Mouse (Mus musculus) natural killer cell, adult 2 months (primary cell): ENCODE measurements around the gene Stum.
"Not testable (repeated sequence)": the region's sequence is repeated elsewhere in the genome, so short reads cannot be mapped to it uniquely, and the experiment has no call there.

ENCODE experiments used
- DNase-seq, 2 experiments: peaks; one replicate each; pipeline ENCODE4 v3.0.0; 2022; ENCODE audit warnings: low spot score in 2 of 2

Gene Stum

DNA sequence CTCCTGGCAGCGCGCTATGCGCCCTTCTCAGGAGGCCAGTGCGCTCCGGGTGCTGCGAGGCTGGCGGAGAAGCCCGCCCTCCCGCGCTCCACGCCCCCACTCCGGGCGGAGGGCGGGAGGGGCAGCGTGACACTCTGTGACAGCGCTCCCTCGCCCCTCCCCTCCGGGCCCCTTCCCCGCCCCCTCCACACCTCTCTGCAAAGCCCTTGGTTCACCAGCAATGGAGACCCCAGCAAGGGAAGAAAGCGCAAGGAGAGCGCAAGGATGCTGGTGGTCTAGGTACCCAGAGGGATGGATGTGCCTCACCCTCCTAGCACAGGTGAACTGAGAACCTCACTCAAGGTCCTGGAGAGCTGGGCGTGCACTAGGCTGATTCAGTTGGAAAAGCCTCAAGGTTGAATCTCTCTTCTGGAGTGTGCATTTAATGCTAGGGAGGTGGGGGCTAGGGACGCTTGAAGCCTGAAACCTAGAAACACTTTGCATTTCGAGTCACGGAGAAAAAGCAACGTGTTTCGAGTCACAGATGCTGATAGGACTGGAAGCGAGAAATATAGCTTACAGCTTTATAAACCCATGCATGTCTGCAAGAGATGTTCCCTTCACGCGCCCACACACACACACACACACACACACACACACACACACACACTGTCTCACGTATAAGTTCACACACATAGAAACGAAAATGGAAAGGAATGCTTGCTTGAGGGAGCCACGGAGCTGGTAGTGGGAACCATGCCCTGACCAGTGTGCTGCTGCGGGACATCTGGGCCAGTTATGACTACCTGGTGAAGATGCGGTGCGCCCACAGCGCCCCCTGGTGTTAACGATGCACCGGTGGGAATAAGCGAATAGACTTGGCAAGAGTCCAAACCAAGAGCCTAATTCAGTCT is at the start of gene Stum:
Gene Stum (minus strand): TSS at position 106 of the 893 bp plus-strand sequence.
- DNase-seq: peak; percentile 65 to 80

DNA sequence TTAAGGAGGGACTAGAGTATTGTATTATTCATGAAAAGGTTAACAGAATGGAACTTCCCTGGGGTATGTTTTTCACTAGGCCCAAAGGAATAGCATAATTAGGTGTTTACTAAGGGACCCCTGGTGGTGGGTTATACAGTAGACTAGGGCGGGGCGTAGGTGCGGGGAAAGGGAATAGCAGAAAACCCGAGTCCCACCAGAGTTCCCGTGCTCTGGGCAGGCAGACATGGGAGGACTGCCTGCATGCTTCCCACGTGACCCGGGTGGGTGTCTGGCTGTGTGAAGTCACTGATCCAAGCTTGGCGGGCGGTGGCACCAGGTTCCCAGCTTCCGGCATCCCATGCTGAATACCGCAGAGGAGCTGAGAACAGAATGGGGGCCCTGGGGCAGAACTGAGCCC is 49.4 kb upstream of the Stum start:
- no peak for DNase-seq

DNA sequence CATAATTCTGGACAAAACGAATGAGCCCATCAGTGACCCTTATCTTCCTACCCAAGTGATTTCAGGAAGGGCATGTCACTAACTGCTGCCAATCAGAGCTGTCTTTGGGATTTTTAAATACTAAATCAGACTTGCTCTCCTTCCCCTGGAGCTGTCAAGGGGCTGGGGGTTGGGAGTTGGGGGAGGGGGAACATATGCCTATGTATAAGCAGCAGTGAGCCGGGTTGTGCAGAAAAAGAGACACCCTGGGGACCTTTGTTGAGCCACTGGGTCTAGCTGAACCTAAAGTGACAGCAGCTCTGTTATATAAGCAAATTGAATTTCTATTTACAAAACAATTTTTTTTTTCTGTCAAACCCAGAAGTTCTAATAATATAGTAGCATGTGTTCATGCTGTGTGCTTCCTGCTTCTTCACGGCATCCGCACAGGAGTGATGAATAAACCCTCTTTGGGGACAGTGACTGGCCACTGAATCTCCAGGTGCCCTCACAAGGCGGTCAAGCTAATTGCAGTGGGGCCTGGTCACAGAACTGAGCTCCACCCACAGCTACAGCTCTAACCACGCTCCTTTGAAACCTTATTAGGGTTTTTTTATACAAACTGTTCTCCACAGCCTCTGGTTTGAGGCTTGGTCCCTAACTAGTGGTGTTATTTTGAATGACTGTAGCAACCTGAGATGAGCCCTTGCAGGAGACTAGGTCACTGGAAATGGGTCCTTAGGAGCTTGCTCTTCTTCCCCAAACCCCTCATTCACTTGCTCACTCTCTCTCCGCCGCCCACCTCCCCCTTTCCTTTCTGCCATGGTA is 47.4 kb upstream of the Stum start:
- DNase-seq: peak in 1 of 2 experiments; percentile 38

DNA sequence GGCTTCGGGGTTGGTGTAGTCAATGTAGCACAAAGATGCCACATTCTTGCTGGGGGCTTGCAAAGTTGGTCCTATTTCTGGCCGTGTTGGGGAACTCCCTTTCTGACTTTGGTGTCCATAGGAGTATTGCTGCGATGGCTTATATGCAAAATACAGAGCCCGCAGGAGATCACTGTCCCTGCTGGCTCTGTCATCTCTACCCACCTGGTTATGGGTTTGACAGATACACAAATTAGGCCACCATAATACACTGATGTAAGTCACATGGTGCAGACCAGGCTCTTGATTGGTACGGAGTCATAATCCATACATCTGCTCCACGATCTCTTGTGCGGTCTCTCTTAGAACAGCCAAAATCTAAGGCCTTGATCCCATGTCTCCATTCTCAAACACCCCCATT is 46.5 kb upstream of the Stum start:
- peak in 1 of 2 experiments; percentile 30 for DNase-seq

DNA sequence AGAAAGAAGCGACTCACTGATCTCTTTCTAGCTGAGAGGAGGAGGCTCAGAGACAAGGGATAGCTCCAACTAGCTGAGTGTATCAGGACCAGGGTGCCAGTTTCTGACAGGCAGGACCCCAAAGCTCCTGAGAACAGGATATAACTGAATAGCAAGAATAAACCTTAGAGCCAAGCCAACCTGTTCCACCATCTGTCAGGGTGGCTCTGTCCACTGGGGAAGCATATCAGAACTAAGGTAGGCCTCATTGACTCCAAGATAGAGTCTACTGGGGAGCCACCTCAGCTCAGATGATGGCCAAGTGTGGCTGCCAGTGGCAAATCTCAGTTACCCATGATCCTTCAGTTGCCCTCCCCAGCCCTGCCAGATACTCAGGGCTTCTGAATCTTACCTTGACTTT is 42.0 kb upstream of the Stum start:
- no peak for DNase-seq

DNA sequence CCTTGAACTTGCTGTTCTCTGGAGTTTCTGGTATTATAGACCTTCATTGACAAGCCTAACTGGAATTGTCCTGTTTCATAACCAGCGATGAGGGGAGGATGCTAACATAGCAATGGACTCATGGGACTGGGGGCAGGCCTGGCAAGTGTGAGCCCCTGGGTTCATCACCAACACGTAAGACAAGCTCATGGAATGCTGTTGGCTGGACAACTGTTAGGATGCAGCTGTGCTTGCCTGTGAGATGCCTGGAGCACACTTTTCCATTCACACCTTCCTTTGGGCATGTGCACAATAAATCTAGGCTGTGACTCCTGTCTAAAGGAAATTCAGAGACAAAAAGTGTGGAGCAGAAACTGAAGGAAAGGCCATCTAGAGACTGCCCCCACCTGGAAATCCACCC is 40.0 kb upstream of the Stum start:
- no peak for DNase-seq

DNA sequence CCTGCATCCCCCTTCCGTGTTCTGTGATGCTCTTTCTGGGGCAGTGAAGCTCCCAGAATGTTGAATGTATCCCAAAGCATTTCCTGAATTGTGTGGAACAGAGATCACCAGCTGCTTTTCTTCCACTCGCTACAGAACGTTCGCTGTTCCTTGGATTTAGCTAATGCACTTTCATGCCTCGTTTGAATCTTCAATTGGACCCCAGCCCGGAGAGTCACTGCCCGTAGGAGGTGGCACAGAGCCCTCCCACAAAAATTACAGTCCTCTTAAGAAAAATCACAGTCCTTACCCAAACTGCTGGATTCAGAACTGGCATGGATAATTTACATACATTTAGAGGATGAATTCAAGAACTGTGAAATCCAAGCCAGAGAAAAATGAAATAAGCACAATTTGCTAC is 36.9 kb upstream of the Stum start:
- no peak for DNase-seq

DNA sequence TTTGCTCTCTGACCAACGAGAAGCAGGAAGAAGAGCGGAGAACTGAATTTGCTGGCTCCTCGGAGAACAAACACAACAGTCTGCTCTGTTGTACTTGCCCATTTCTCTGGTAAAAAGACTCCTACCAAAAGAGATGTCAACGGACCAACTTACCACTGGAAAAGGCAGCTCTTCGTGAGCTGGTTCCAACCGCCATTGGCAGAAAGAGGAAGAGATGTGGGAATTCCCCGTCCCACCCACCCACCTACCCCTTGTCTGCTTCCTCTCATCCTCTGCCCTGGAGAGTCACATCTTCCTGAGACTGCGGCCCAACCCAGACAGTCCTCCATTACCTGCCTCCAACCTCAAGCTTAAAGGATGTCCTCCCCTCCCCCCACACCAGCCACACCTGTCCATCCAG is 36.2 kb upstream of the Stum start:
- DNase-seq: no peak

DNA sequence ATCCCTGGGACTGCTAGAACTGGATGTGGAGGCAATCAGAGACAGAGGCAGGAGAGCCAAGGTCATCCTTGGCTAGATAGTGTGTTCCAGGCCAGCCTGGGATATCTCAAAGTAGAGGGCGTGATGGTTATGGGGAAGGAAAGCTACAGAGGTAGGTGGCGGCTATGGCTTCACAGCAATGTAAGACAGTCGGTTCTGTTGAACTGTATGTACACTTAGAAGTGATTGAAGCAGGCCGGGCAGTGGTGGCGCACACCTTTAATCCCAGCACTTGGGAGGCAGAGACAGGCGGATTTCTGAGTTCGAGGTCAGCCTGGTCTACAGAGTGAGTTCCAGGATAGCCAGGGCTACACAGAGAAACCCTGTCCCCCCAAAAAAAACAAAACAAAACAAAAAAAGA is 35.6 kb upstream of the Stum start:
- not testable (repeated sequence) for DNase-seq

DNA sequence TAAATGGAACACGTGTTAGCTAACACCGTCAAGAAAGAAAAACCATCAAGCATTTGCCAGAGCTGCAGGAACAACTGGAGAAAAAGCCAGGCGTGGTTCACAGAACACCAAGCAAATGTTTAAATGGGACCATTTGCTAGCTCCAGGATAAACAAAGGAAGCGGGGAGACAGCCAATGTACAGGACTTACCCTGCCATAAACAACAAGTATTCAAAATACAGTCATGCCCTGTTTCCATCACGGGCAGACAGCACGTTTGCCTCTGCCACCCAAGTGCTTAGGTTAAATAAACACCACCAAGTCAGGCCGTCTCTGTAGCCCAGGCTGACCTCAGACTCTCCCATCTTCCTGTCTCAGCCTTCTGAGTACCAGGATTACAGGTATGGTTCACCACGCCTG is 35.1 kb upstream of the Stum start:
- no peak for DNase-seq

DNA sequence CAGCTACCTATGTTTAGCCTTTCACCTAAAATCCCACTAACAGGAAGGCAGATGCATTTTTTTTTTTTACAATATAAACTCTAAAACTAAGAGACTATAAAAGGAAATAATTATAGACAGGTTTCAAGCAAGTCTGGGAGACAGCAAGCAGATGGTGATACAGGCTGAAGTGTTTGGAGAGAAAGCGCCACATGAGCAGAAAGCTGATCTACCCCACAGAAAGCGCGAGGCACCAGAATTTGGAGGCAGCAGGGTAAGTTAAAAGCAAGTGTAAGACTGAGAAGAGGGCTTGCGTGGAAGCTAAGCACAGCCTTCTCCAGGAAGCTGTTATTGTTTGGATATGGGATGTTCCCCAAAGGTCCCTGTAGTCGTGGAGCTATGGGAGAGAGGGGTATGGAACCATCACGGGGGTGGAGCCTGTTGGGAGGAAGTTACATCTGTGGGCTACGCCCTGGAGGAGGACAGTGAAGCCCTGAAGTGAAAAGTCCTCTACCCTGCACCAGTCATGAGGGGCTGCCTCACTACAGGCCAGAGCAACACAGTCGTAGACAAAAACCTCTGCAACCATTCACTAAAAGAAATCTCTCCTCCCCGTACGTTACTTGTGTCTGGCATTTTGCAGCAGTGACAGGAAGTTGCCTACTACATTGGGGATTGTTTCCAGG is 34.2 kb upstream of the Stum start:
- no peak for DNase-seq

DNA sequence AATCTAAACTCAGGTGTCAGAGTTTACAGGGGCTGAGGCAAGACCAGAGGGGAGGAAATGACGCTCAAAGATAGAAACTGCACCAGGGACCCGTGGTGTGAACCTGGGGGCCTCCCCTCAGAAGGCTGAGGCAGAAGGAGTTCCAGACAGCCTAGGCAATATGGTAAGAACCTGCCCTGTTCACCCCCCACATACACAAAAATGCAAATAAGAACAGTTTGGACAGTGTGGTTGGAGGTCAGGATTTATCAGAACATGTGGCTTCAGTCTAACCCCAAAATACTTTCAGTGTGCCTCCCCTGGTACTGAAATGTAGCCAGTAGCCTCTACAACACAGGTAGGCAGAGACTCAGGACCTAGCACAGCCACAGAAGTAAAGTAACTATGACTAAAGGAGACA is 30.8 kb upstream of the Stum start:
- DNase-seq: no peak

DNA sequence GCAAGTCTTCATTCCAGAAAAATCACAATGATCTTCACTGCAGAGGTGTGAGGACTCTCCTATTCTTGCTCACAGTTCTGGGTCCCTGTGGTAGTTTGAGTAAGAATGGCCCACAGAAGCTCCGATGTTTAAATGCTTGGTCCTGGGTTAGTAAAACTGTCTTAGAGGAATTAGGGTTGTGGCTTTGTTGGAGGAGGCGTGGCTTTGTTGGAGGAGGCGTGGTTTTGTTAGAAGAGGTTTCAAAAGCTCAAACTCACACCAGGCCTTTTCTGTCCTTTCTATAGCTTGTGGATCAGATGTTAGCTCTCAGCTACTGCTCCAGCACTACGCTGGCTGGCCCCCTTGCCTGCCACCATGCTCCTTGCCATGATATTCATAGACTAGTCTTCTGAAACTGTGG is 27.6 kb upstream of the Stum start:
- DNase-seq: no peak

DNA sequence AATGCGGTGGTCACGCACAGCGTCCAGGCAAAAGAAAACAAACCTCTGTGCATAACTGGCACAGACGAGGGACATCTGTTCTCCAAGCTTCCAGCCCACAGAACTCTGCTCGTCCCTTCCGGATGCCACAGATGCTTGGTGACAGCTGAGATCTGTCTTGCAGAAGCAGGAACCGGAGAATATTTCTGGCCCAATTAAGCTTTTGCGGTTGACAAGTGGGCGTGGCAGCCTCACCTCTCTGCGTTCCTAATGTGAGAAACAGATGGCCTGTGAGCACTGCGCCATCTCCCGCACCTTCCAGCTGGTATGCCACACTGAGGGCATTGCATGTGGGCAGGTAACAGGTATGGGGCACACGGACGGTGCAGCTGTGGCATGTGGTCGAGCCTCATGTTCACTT is 27.1 kb upstream of the Stum start:
- peak in 1 of 2 experiments; percentile 27 for DNase-seq

DNA sequence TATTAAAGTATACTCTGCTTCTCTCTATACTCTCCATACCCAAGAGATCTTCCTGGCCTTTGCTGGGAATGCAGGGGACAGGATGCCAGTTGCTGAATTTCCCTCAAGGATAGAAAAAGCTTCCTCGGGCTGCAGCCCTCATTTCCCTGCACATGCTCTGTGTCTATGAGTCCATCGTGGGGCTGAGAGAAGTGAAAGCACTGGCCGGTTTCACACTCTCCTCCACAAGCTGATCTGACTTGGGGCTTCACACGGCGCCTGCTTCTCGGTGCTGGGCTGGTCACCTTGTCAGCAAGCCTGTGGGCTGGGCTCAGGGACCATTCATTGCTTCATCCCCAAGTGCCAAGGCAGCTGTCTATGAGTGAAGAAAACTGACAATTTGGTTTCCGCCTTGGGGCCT is 25.4 kb upstream of the Stum start:
- DNase-seq: no peak

DNA sequence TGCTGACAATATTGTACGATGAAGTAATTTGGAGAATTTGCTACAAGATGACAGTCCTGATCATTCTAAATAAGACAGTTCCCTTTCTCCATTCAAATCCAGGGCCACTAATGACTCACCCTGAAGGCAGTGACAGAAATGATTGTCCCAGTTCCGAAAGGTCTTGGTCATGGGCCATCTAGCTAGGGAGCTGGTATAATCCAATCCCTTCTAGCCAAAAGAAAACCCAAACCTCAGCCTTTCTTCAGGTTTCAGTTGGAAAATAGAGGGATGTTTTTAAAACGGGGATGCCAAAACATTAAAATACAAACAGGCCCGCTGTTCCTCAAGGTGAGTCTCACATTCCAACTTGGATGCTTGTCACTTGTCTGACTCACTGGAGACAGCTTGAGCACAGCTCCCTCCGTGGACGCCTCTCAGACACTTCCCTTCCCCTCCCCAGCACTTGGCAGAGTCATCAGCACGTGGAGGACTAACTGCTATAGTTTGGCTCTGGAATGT is 24.0 kb upstream of the Stum start:
- no peak for DNase-seq

DNA sequence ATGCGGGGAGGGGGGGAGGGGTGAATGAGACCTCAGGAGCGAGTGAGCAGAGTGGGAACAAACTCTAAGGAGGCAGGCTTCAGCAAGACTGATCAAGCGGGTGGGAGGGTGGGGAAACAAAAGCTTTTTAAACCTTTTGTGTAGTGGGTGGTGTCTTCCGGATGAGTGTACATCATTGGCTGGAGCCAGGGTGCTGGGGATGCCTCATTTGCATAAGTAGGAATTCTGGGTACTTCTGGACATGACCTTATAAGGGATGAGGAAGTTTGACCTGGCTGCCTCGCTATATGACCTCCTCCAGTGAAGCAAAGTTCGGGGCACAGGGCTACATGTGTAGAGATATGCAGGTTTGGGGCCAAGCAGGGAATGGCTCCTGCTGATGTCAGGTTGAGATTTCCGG is 23.0 kb upstream of the Stum start:
- DNase-seq: no peak

DNA sequence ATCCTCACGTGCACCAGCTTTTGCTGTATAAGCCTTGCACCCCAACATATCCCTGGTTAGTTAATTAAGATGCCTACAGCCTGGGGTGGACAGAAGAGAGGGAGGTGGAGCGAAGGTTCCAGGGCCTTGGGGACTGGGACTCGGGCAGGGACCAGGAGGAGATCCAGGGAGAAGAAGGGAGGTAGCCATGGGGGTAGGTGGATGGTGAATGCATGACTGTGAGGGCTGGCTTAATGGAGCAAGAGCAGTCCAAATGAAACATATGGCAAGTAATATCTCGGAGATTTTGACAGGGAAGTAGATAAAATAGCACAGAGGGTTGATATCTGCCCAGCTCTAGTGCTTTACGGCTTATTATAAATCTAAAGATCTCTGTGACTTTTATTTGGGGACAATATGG is 21.6 kb upstream of the Stum start:
- DNase-seq: no peak

DNA sequence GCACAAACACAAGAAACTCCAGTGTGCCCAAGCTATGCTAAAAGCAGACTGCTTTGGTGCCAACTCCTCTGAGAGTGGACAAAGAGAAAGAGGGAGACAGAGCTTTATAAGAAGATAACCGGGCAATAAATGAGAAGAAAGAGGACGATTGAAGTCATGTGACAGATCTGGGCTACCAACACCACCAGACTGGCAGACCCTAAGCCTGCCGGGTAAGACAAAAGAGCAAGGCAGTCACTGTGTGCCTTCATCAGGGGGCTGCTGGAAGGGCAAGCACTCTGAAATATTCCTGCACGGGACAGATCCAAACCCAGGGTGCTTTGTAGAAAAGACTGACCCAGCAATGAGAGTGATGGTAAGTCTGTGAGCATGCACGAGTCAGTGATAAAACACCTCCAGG is 20.2 kb upstream of the Stum start:
- DNase-seq: no peak

DNA sequence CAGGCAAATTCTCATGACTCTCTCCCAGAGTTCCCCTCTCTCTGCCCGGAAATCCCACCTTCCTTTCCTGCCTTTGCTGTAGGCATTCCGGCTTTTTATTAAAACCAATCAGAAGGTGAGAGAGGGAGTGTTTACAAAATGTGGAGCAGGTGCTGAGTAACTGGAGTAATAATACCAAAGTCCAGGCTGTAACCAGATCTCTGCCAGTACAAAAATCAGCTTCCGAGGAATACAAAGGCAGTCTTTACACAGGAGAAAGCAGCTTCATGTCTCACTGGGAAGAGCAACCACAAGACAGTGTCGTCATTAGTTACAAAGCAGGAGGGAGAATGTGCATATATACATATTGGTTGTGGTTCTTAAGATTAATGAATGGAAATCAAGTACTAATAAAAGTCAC is 19.3 kb upstream of the Stum start:
- no peak for DNase-seq

DNA sequence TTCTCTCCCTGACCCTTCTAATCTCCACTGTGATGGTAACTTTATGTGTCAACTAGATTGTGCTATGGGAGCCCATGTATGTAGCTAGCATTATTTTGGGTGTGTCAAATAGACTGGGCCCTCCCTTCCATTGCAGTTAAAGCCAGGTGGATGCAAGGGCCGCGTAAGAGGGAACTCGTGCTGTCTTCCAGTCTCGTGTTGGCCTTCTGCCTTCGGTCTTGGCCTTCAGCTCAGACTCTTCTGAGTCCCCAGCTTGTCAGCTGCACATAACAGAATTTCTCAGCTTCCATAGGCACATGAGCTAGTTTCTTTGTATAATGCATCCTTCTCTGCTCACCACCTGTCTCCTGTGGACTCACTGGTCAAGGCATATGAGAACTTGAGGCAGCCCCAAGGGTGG is 17.3 kb upstream of the Stum start:
- DNase-seq: no peak

DNA sequence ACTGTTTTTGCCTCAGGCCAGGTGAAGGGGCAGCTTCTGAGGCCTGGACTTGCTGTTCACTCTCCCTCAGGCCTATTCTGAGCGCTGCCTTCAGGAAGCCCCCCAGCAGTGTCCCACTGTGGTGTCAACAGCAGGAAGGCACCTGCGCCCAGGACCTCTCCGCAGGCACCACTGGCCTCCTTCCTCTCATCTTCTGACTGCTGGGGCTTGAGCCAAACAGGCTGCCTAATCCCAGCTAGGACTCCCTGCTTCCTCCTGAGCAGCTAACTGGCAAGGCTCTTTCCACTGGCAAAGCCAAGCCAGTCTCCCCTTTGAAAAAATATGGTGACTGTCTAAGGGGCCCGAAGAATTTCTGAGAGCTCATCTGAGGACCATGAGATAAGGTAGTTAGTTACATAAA is 16.9 kb upstream of the Stum start:
- no peak for DNase-seq
